11 mouse cellular contexts compared by ENCODE assay signal in the genomic region with DNA sequence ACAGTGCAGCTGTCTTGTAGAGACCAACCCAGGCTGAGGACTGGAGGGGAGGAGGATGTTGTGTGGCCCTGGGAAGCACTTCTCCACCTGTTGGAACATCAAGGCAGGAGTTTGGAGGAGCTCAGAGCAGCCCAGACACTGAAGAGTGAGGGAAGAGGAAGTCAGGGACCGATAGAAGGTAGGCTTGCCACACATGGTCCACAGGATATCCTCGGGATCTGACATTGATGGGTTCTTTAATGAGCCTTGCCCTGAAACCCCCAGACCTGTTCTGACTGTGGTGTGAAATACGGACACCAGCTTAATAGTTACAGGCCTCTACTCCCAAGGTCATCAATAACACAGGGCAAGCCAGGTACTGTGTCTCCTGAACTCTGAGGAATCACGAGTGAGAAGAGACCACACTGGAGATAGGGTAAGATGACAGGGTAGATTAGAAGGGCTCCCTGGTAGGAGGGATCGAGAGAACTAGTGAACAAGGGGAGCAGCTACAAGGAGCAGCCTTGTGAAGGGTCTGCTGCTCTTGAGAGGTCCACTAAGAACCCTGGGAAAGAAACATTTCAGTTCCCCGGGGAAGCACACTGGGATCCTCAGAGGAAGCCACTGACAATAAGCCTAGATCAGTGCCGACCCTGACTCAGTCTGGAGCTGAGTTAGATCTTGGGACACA. TPM values are rescaled to one million over a fixed set of nuclear protein-coding genes. Genes with fewer than 3 reads are reported as not detected.
DNase-seq lines count a peak whose midpoint lies in the region; ATAC-seq and TF ChIP-seq lines count a peak whose summit lies in the region.
"Had no signal": no experiment of that assay in that cellular context is flagged by ENCODE, and none has a peak within 500 bp of the region (broad histone marks: within the 10 kb centered on the region; RNA-seq: fewer than 3 reads in every experiment).

No protein-coding gene starts in this region.

- WGBS in heart, embryonic 11.5 days (ENCODE audit: insufficient replicate concordance): 61% methylated on average over 7 of the region's 7 CpGs
- 44% methylated on average over 7 of the region's 7 CpGs for WGBS in liver, embryonic 11.5 days
- WGBS in midbrain, embryonic 16.5 days: 88% methylated on average over 7 of the region's 7 CpGs

- no peak for ATAC-seq in heart, embryonic 11.5 days (replicated peaks; ENCODE audit: insufficient number of reproducible peaks, low FRiP score, low TSS enrichment)
- ATAC-seq in liver, embryonic 11.5 days (replicated peaks; ENCODE audit: low FRiP score): no peak
- ATAC-seq in CD4-positive, CD25-positive, alpha-beta regulatory T cell, adult 4 months: no peak
- ATAC-seq in midbrain, embryonic 16.5 days: no peak
- ATAC-seq: hindbrain, embryonic 16.5 days had no signal

- intact Hi-C loops in heart, postnatal 36 days (cut with DNase I): no loop called here

- peaks cover 12% of the 10 kb centered on the region for H3K4me1 ChIP-seq in heart, embryonic 11.5 days (ENCODE audit: control insufficient read depth, insufficient read depth, low read length)
- H3K4me1 ChIP-seq in liver, embryonic 11.5 days (replicated peaks; ENCODE audit: control insufficient read depth, insufficient read depth, low read length): peaks cover 31% of the 10 kb centered on the region
- H3K4me1 ChIP-seq in erythroblast, embryonic 14.5 days (ENCODE audit: control insufficient read depth): peaks cover 87% of the 10 kb centered on the region
- no peaks in the 10 kb centered on the region for H3K4me1 ChIP-seq in midbrain, embryonic 16.5 days (ENCODE audit: control insufficient read depth, insufficient read depth, low read length)

- no peak overlapping the region for H3K27ac ChIP-seq in heart, embryonic 11.5 days (ENCODE audit: low read depth, low read length)
- peak overlapping the region; percentile 80; the same call in 1 of the 2 replicates for H3K27ac ChIP-seq in liver, embryonic 11.5 days (ENCODE audit: low read depth, low read length)
- no peak overlapping the region for H3K27ac ChIP-seq in midbrain, embryonic 16.5 days (ENCODE audit: low read length)
- H3K27ac ChIP-seq: limb, embryonic 12.5 days had no signal

- H3K9me3 ChIP-seq in heart, embryonic 11.5 days (replicated peaks; ENCODE audit: control insufficient read depth, low read length): no peaks in the 10 kb centered on the region
- no peaks in the 10 kb centered on the region for H3K9me3 ChIP-seq in liver, embryonic 11.5 days (ENCODE audit: control insufficient read depth, low read length)
- H3K9me3 ChIP-seq in erythroblast, embryonic 14.5 days (ENCODE audit: control insufficient read depth, low read length): peaks cover 5% of the 10 kb centered on the region
- no peaks in the 10 kb centered on the region for H3K9me3 ChIP-seq in midbrain, embryonic 16.5 days (replicated peaks; ENCODE audit: control insufficient read depth, low read length, poor library complexity, severe bottlenecking)
- H3K9me3 ChIP-seq: limb, embryonic 12.5 days had no signal

- H3ac ChIP-seq in myocyte (ENCODE audit: control insufficient read depth, insufficient read length): no peak overlapping the region

- H3K9ac ChIP-seq in heart, embryonic 11.5 days (ENCODE audit: low read depth, low read length): no peak overlapping the region
- peak overlapping the region; percentile 74 for H3K9ac ChIP-seq in liver, embryonic 11.5 days (ENCODE audit: low read depth, low read length)
- no peak overlapping the region for H3K9ac ChIP-seq in midbrain, embryonic 16.5 days (ENCODE audit: low read depth, low read length)

- no peak for TF ChIP-seq POLR2A in myocyte (IDR thresholded peaks at IDR 0.05; ENCODE audit: insufficient read length, low read depth)

- H3K79me2 ChIP-seq in myocyte (ENCODE audit: control insufficient read depth, insufficient read depth): no peaks in the 10 kb centered on the region

- no peaks in the 10 kb centered on the region for H3K36me3 ChIP-seq in heart, embryonic 11.5 days (ENCODE audit: control insufficient read depth, insufficient read depth, low read length)
- no peaks in the 10 kb centered on the region for H3K36me3 ChIP-seq in liver, embryonic 11.5 days (ENCODE audit: control insufficient read depth, insufficient read depth, low read length)
- H3K36me3 ChIP-seq in erythroblast, embryonic 14.5 days (ENCODE audit: control insufficient read depth): peaks cover 66% of the 10 kb centered on the region
- no peaks in the 10 kb centered on the region for H3K36me3 ChIP-seq in myocyte (ENCODE audit: control insufficient read depth, insufficient read depth)
- H3K36me3 ChIP-seq in midbrain, embryonic 16.5 days (ENCODE audit: control insufficient read depth, insufficient read depth, low read length): no peaks in the 10 kb centered on the region
- H3K36me3 ChIP-seq: limb, embryonic 12.5 days had no signal

- DNase-seq in heart, postnatal 36 days: no peak
- DNase-seq in liver, embryonic 11.5 days (ENCODE audit: low spot score): no peak
- no peak for DNase-seq in liver
- DNase-seq: cerebellum, adult 9-10 months had no signal

- H3K27me3 ChIP-seq in heart, embryonic 11.5 days (ENCODE audit: control insufficient read depth, insufficient read depth, low read length): no peaks in the 10 kb centered on the region
- H3K27me3 ChIP-seq in liver, embryonic 11.5 days (replicated peaks; ENCODE audit: control insufficient read depth, insufficient read depth, low read length): no peaks in the 10 kb centered on the region
- no peaks in the 10 kb centered on the region for H3K27me3 ChIP-seq in erythroblast, embryonic 14.5 days (ENCODE audit: control insufficient read depth)
- no peaks in the 10 kb centered on the region for H3K27me3 ChIP-seq in myocyte (ENCODE audit: control insufficient read depth, insufficient read depth, insufficient read length)
- no peaks in the 10 kb centered on the region for H3K27me3 ChIP-seq in midbrain, embryonic 16.5 days (ENCODE audit: control insufficient read depth, insufficient read depth, low read depth, low read length)
- H3K27me3 ChIP-seq: limb, embryonic 12.5 days had no signal

- peak overlapping the region; percentile 56; the same call in 1 of the 2 replicates for H3K4me3 ChIP-seq in heart, embryonic 11.5 days (ENCODE audit: low read depth, low read length)
- peak overlapping the region; percentile 67 for H3K4me3 ChIP-seq in liver, embryonic 11.5 days (ENCODE audit: low read depth, low read length)
- H3K4me3 ChIP-seq in erythroblast, embryonic 14.5 days (replicated peaks): peak overlapping the region; percentile 88
- no peak overlapping the region for H3K4me3 ChIP-seq in myocyte
- H3K4me3 ChIP-seq in midbrain, embryonic 16.5 days (ENCODE audit: low read depth, low read length): no peak overlapping the region

- H3K4me2 ChIP-seq in heart, embryonic 11.5 days: peak overlapping the region; percentile 67
- peak overlapping the region; percentile 76 for H3K4me2 ChIP-seq in liver, embryonic 11.5 days
- H3K4me2 ChIP-seq in myocyte (ENCODE audit: low read depth): peak overlapping the region; percentile 69
- H3K4me2 ChIP-seq in midbrain, embryonic 16.5 days (ENCODE audit: low read length): no peak overlapping the region

TF ChIP-seq in myocyte, 11 proteins besides CTCF, POLR2A, EP300 and RAD21 (continues in another document):
- no peak for TF ChIP-seq SRF (IDR thresholded peaks at IDR 0.05; ENCODE audit: control insufficient read depth, insufficient read length, low read depth)
- no peak for TF ChIP-seq REST (IDR thresholded peaks at IDR 0.05; ENCODE audit: insufficient read depth, insufficient read length)
- TF ChIP-seq CEBPB (IDR thresholded peaks at IDR 0.05; ENCODE audit: insufficient read depth, poor library complexity, severe bottlenecking): no peak
- no peak for TF ChIP-seq TCF12 (IDR thresholded peaks at IDR 0.05; ENCODE audit: insufficient read depth, poor library complexity, severe bottlenecking)
- no peak for TF ChIP-seq MAX (IDR thresholded peaks at IDR 0.05; ENCODE audit: low read depth)
- no peak for TF ChIP-seq TCF3 (IDR thresholded peaks at IDR 0.05; ENCODE audit: insufficient read length, low read depth)

RNA-seq across cellular contexts. Expression of a gene that starts 14.4 kb away (rescaled TPM):
- 1.4 and 1.6 TPM in 2 replicates for polyA plus RNA-seq in heart, embryonic 11.5 days (2014; fragmentation: Nextera tagmentation; extraction: Ambion mirVana)
- total RNA-seq in heart, postnatal 36 days (2021): 10 to 100 TPM; 10.9 to 13.7 TPM
- polyA plus RNA-seq in liver, embryonic 11.5 days (2014; fragmentation: Nextera tagmentation; extraction: Ambion mirVana): 2.3 and 2.5 TPM in 2 replicates
- polyA plus RNA-seq in erythroblast, embryonic 14.5 days (2012): 0.61 and 0.98 TPM in 2 replicates
- 0.77 TPM for polyA plus RNA-seq in myocyte (2012; fragmentation: generic; extraction: Trizol)
- polyA plus RNA-seq in CD4-positive, CD25-positive, alpha-beta regulatory T cell, adult 4 months (2017; shearing (Covaris generic)): 10 to 100 TPM; 51.0 to 68.1 TPM
- 1.0 and 1.1 TPM in 2 replicates for polyA plus RNA-seq in midbrain, embryonic 16.5 days (2015; fragmentation: Nextera tagmentation; extraction: Ambion mirVana)

RNA-seq across cellular contexts. Expression of a gene that starts 14.5 kb away (rescaled TPM):
- polyA plus RNA-seq in heart, embryonic 11.5 days (2014; fragmentation: Nextera tagmentation; extraction: Ambion mirVana): 4.1 and 5.3 TPM in 2 replicates
- 1 to 10 TPM; 8.7 to 9.2 TPM for total RNA-seq in heart, postnatal 36 days (2021)
- polyA plus RNA-seq in liver, embryonic 11.5 days (2014; fragmentation: Nextera tagmentation; extraction: Ambion mirVana): 5.0 and 5.5 TPM in 2 replicates
- polyA plus RNA-seq in erythroblast, embryonic 14.5 days (2012): 2.2 and 2.7 TPM in 2 replicates
- polyA plus RNA-seq in myocyte (2012; fragmentation: generic; extraction: Trizol): 3.7 TPM
- 100 to 1,000 TPM; 433 to 495 TPM for polyA plus RNA-seq in CD4-positive, CD25-positive, alpha-beta regulatory T cell, adult 4 months (2017; shearing (Covaris generic))
- 1.2 and 1.6 TPM in 2 replicates for polyA plus RNA-seq in midbrain, embryonic 16.5 days (2015; fragmentation: Nextera tagmentation; extraction: Ambion mirVana)

RNA-seq across cellular contexts. Expression of a gene that starts 42.3 kb away (rescaled TPM):
- polyA plus RNA-seq in heart, embryonic 11.5 days (2014; fragmentation: Nextera tagmentation; extraction: Ambion mirVana): 106 and 109 TPM in 2 replicates
- total RNA-seq in heart, postnatal 36 days (2021): 10 to 100 TPM; 50.3 to 53.8 TPM
- 178 and 190 TPM in 2 replicates for polyA plus RNA-seq in liver, embryonic 11.5 days (2014; fragmentation: Nextera tagmentation; extraction: Ambion mirVana)
- 2.0 and 2.9 TPM in 2 replicates for polyA plus RNA-seq in erythroblast, embryonic 14.5 days (2012)
- polyA plus RNA-seq in myocyte (2012; fragmentation: generic; extraction: Trizol): 95.3 TPM
- polyA plus RNA-seq in CD4-positive, CD25-positive, alpha-beta regulatory T cell, adult 4 months (2017; shearing (Covaris generic)): 10 to 100 TPM; 66.8 to 74.2 TPM
- 88.5 and 93.4 TPM in 2 replicates for polyA plus RNA-seq in midbrain, embryonic 16.5 days (2015; fragmentation: Nextera tagmentation; extraction: Ambion mirVana)

RNA-seq across cellular contexts. Expression of a gene that starts 45.5 kb away (rescaled TPM):
- 15.3 TPM in 2 replicates for polyA plus RNA-seq in heart, embryonic 11.5 days (2014; fragmentation: Nextera tagmentation; extraction: Ambion mirVana)
- 1 to 10 TPM; 8.3 to 9.9 TPM for total RNA-seq in heart, postnatal 36 days (2021)
- 36.6 and 41.1 TPM in 2 replicates for polyA plus RNA-seq in liver, embryonic 11.5 days (2014; fragmentation: Nextera tagmentation; extraction: Ambion mirVana)
- 0.22 and 0.29 TPM in 2 replicates for polyA plus RNA-seq in erythroblast, embryonic 14.5 days (2012)
- 18.7 TPM for polyA plus RNA-seq in myocyte (2012; fragmentation: generic; extraction: Trizol)
- polyA plus RNA-seq in CD4-positive, CD25-positive, alpha-beta regulatory T cell, adult 4 months (2017; shearing (Covaris generic)): 1 to 10 TPM; 6.5 to 7.8 TPM
- polyA plus RNA-seq in midbrain, embryonic 16.5 days (2015; fragmentation: Nextera tagmentation; extraction: Ambion mirVana): 12.7 and 13.9 TPM in 2 replicates

Comparison
In these comparisons a context has a peak if more than half of its experiments do, and no peak if none do; other contexts are left out.
1. H3K4me3 ChIP-seq: peak in heart, embryonic 11.5 days (single experiment), liver, embryonic 11.5 days (single experiment) and erythroblast, embryonic 14.5 days (single experiment); none in myocyte (single experiment) and midbrain, embryonic 16.5 days (single experiment).
2. RNA of a gene that starts 14.4 kb away (polyA plus RNA-seq): 51.0 to 68.1 TPM in CD4-positive, CD25-positive, alpha-beta regulatory T cell, adult 4 months; 2.3 to 2.5 TPM in liver, embryonic 11.5 days, 1.4 to 1.6 TPM in heart, embryonic 11.5 days, 1.0 to 1.1 TPM in midbrain, embryonic 16.5 days, 0.61 to 0.98 TPM in erythroblast, embryonic 14.5 days and 0.77 TPM in myocyte (single experiment); every median in the first group is over 10 times any median in the second.
3. RNA of a gene that starts 14.5 kb away (polyA plus RNA-seq): 433 to 495 TPM in CD4-positive, CD25-positive, alpha-beta regulatory T cell, adult 4 months; 5.0 to 5.5 TPM in liver, embryonic 11.5 days, 4.1 to 5.3 TPM in heart, embryonic 11.5 days, 3.7 TPM in myocyte (single experiment), 2.2 to 2.7 TPM in erythroblast, embryonic 14.5 days and 1.2 to 1.6 TPM in midbrain, embryonic 16.5 days; every median in the first group is over 10 times any median in the second.
4. RNA of a gene that starts 42.3 kb away (polyA plus RNA-seq): 178 to 190 TPM in liver, embryonic 11.5 days, 106 to 109 TPM in heart, embryonic 11.5 days, 95.3 TPM in myocyte (single experiment), 88.5 to 93.4 TPM in midbrain, embryonic 16.5 days and 66.8 to 74.2 TPM in CD4-positive, CD25-positive, alpha-beta regulatory T cell, adult 4 months; 2.0 to 2.9 TPM in erythroblast, embryonic 14.5 days; every median in the first group is over 10 times any median in the second.